In the genomic region with DNA sequence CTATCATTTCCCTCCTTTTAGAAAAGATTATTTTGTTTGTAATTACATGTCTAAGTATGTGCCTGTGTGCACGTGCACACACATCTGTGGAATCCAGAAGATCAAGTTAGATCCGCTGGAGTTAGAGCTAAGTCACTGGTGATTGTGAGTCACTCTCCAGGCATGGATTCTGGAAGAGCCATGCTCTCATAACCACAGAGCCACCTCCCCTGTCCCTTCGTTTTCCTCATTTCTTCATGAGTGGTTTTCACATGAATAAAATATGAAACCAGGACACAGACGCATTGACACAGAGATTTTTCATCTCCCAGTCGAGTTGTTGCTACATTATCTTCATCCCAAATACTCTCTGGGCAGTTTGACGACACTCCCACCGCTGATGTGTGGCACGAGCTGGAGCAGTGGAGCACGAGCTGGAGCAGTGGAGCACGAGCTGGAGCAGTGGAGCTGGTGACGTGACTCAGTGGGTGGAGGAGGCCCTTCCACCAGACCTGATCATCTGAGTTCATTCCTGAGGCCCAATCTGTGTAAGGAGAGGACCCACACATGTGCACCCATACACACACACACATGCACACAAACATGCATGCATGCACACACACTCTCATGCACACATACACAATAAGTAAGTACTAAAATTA, we compare ENCODE assay signal across 23 mouse cellular contexts.
DNase-seq lines count a peak whose midpoint lies in the region; ATAC-seq and TF ChIP-seq lines count a peak whose summit lies in the region.
"Had no signal": no experiment of that assay in that cellular context is flagged by ENCODE, and none has a peak within 500 bp of the region (broad histone marks: within the 10 kb centered on the region; RNA-seq: fewer than 3 reads in every experiment).

No protein-coding gene starts in this region.

- no peak for TF ChIP-seq EP300 in stomach, postnatal 0 days (optimal IDR thresholded peaks at IDR 0.05)

- peak; percentile 17 for DNase-seq in kidney, adult 9 months
- no peak for DNase-seq in kidney, adult 8-10 months
- DNase-seq in kidney, postnatal 25 days: peak; percentile 27 to 61
- DNase-seq in stomach, postnatal 0 days (ENCODE audit: low spot score): no peak
- no peak for DNase-seq in thymus, postnatal 0 days (ENCODE audit: low spot score)
- DNase-seq in urinary bladder, postnatal 14 days (ENCODE audit: low spot score): no peak
- DNase-seq: adrenal gland, postnatal 14 days; B cell, adult 2 months; cerebellum, adult 2 months; cerebellum, postnatal 36 days; gastrocnemius, postnatal 25 days; heart, adult 2 months; lung, adult 18-20 months; lung, postnatal 10 days; thymus, postnatal 14 days had no signal

- TF ChIP-seq POLR2A in embryonic fibroblast, embryonic 13.5 days (IDR thresholded peaks at IDR 0.05; ENCODE audit: low read depth, low read length): no peak

- WGBS in stomach, postnatal 0 days: 67% methylated on average over 11 of the region's 11 CpGs

- H3K9me3 ChIP-seq in stomach, postnatal 0 days (ENCODE audit: control insufficient read depth, low read length): no peaks in the 10 kb centered on the region
- H3K9me3 ChIP-seq: forebrain, embryonic 12.5 days; hindbrain, embryonic 12.5 days; liver, embryonic 12.5 days; midbrain, embryonic 10.5 days had no signal

- peak; percentile 42; the same call in 1 of the 2 replicates for ATAC-seq in stomach, postnatal 0 days (ENCODE audit: low FRiP score, low TSS enrichment)
- ATAC-seq: intestine, postnatal 0 days; liver, embryonic 12.5 days had no signal

- no peak overlapping the region for H3K4me3 ChIP-seq in embryonic fibroblast, embryonic 13.5 days (ENCODE audit: insufficient read depth, low read length)
- H3K4me3 ChIP-seq in stomach, postnatal 0 days (ENCODE audit: low read depth, low read length): no peak overlapping the region
- H3K4me3 ChIP-seq: erythroblast, embryonic 14.5 days; forebrain, embryonic 12.5 days; heart, adult 2 months; hindbrain, embryonic 12.5 days; limb, embryonic 13.5 days; liver, embryonic 12.5 days; midbrain, embryonic 10.5 days had no signal

- TF ChIP-seq CTCF in embryonic fibroblast, embryonic 13.5 days (IDR thresholded peaks at IDR 0.05; ENCODE audit: borderline replicate concordance, insufficient read depth, low read length): no peak
- TF ChIP-seq CTCF in stomach, postnatal 0 days (IDR thresholded peaks at IDR 0.05; ENCODE audit: low read depth): no peak

- no peaks in the 10 kb centered on the region for H3K36me3 ChIP-seq in stomach, postnatal 0 days (ENCODE audit: control insufficient read depth, insufficient read depth, low read length)
- H3K36me3 ChIP-seq: forebrain, embryonic 12.5 days; hindbrain, embryonic 12.5 days; limb, embryonic 13.5 days; liver, embryonic 12.5 days; midbrain, embryonic 10.5 days had no signal

- H3K4me2 ChIP-seq in stomach, postnatal 0 days (replicated peaks; ENCODE audit: low read depth): no peak overlapping the region
- H3K4me2 ChIP-seq: forebrain, embryonic 12.5 days; hindbrain, embryonic 12.5 days; limb, embryonic 13.5 days; liver, embryonic 12.5 days had no signal

- H3K27me3 ChIP-seq in stomach, postnatal 0 days (ENCODE audit: control insufficient read depth, insufficient read depth, low read length): no peaks in the 10 kb centered on the region
- H3K27me3 ChIP-seq: forebrain, embryonic 12.5 days; hindbrain, embryonic 12.5 days; limb, embryonic 13.5 days; liver, embryonic 12.5 days had no signal

- no peak overlapping the region for H3K9ac ChIP-seq in stomach, postnatal 0 days (ENCODE audit: low read length)
- H3K9ac ChIP-seq: forebrain, embryonic 12.5 days; hindbrain, embryonic 12.5 days; limb, embryonic 13.5 days; liver, embryonic 12.5 days had no signal

- H3K4me1 ChIP-seq in embryonic fibroblast, embryonic 13.5 days (ENCODE audit: control insufficient read depth, insufficient read depth, low read length): no peaks in the 10 kb centered on the region
- H3K4me1 ChIP-seq in stomach, postnatal 0 days (replicated peaks; ENCODE audit: control insufficient read depth, insufficient read depth): no peaks in the 10 kb centered on the region
- H3K4me1 ChIP-seq: forebrain, embryonic 12.5 days; hindbrain, embryonic 12.5 days; limb, embryonic 13.5 days; liver, embryonic 12.5 days; midbrain, embryonic 10.5 days had no signal

- peak overlapping the region; percentile 67; the same call in 1 of the 2 replicates for H3K27ac ChIP-seq in embryonic fibroblast, embryonic 13.5 days (ENCODE audit: insufficient read depth, low read length)
- no peak overlapping the region for H3K27ac ChIP-seq in stomach, postnatal 0 days (replicated peaks)
- H3K27ac ChIP-seq: forebrain, embryonic 12.5 days; heart, adult 2 months; hindbrain, embryonic 12.5 days; limb, embryonic 13.5 days; liver, embryonic 12.5 days; midbrain, embryonic 10.5 days had no signal

Comparison
In these comparisons a context has a peak if more than half of its experiments do, and no peak if none do; other contexts are left out.
1. DNase-seq: peak in kidney, adult 9 months (single experiment) and kidney, postnatal 25 days (2 of 2); none in kidney, adult 8-10 months (0 of 2), stomach, postnatal 0 days (single experiment), thymus, postnatal 0 days (single experiment) and urinary bladder, postnatal 14 days (single experiment).